Mouse (Mus musculus) liver (tissue): ENCODE measurements around the gene Lkaaear1.

Source experiments
- DNase-seq: peaks from one replicate; pipeline ENCODE4 v3.0.0-alpha.2; 2020; ENCODE audit warnings: mixed read lengths

Lkaaear1 gene

DNA sequence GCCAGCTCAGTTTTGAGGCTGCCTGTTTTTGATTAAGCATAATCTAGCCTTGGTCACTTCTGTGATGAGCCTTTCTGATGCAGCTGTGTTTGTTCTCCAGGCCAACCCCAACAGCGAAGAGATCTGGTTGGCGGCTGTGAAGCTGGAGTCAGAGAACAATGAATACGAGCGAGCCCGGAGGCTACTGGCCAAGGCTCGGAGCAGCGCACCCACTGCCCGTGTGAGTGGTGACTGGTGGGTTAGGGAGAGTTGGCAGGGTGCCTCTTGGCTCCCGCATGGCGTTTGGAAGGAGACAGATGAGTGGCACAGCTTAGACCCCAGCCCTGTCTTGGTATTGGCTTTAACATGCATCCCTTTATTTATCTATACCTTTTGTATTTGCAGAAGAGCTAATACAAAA is 49.3 kb downstream of the Lkaaear1 start:
- DNase-seq: no peak
